Mouse (Mus musculus) mouse trophoblast stem cell (cell line): ENCODE data around the gene Slco4c1.

Experiments used
- in situ Hi-C, 2 experiments: fragments of 300-500 bp; cut with MseI, MboI; formaldehyde crosslinking; loops; 2 replicates in 1 of 2; 3 replicates in 1 of 2; pipeline ENCODE4 v1.15.1; 2025

Gene Slco4c1

DNA sequence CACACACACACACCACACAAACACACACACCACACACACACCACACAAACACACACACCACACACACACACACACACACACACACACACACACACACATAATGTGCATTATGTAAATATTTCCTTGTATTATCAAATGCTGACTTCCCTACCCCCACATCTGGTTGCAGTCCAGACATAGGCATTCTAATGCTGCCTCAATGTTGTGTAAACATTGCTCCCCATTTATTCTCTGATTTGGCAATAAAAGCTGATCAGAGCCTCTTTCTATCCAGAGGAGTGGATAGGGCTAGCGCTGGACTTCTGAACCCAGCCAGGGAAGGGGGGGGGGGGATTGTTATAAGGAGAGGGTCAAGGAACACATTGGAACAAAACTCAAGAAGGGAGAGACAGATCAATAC is 101.7 kb downstream of the Slco4c1 start:
- in situ Hi-C loops: no loop called here

DNA sequence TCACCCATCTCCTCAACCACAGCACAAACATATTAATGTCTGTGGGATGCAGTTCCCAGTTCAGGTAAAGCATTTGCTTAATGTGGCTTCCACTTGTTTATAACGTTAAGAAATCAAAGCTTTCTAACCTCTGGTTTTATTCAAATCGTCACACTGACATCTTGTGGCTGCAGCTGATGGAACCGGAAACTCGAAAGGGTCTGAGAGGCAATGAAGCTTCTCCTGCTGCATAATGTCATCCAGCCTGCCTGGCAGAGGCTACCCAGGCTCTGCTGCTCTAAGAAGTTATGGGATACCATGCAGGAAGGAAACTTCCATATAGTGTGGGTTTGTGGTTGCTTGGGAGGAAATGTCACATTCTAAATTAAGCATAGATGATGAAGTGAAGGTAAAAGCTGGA is 103.7 kb downstream of the Slco4c1 start:
- in situ Hi-C loops: no loop called here

DNA sequence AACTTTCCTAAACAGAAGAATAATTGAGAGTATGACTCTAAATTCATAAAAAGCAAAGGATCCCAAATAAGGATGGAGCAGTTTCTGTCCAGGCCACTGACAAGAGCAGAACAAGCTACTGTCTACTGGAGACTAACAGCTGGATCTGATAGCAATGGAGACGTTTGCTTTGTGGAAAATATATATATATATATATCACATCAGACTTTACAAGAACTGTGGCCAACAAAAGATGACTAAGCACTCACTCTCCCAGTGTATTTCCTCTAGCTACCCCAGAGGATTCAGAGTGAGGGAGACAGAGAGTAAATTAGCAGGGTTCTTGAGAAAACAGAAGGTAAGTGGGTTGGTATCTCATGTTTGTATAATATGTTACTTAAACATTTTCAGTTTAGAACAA is 105.4 kb downstream of the Slco4c1 start:
- in situ Hi-C loops: no loop called here
